In the genomic region with DNA sequence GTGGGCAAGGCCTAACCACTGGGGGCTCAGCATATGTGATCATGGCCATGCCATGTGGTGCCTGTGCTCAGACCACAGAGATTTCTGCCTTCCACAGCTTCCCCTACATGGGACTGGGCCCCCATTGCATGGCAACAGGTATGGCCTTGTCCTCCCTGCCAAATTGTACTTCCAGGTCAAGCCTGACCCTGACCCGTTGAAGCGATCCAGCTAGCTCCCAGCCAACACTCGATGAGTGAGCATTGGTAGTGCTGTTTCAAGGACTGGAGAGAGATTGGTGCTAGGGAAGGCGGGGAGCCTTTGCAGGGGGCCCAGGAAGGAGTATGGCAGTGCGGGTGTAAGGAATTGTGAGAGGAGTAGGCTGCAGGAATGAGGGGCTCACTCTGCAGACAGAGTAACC, we compare ENCODE assay signal across 19 mouse cellular contexts.
"Had no signal": no experiment of that assay in that cellular context is flagged by ENCODE, and none has a peak within 500 bp of the region (broad histone marks: within the 10 kb centered on the region; RNA-seq: fewer than 3 reads in every experiment).

No protein-coding gene starts in this region.

- H3K9me3 ChIP-seq: limb, embryonic 10.5 days; limb, embryonic 13.5 days; neural tube, embryonic 12.5 days; neural tube, embryonic 15.5 days had no signal

- H3K4me1 ChIP-seq: neural tube, embryonic 12.5 days; neural tube, embryonic 15.5 days had no signal

- DNase-seq: kidney, adult 9 months; kidney, postnatal 25 days; layer of hippocampus, adult 9-11 months; lung, adult 2 months; lung, postnatal 14 days; lung, postnatal 4 days; midbrain, embryonic 14.5 days; retina, postnatal 1 day; thymus, adult 18-20 months; thymus, postnatal 36 days had no signal

- H3K4me2 ChIP-seq: limb, embryonic 13.5 days; liver, embryonic 11.5 days; midbrain, embryonic 11.5 days; neural tube, embryonic 12.5 days; neural tube, embryonic 15.5 days had no signal

- H3K9ac ChIP-seq: limb, embryonic 13.5 days; liver, embryonic 14.5 days; neural tube, embryonic 12.5 days; neural tube, embryonic 15.5 days had no signal

- H3K4me3 ChIP-seq: layer of hippocampus, adult 2 months; limb, embryonic 10.5 days; limb, embryonic 13.5 days; neural tube, embryonic 12.5 days; neural tube, embryonic 15.5 days had no signal

- H3K27me3 ChIP-seq: limb, embryonic 13.5 days; neural tube, embryonic 12.5 days; neural tube, embryonic 15.5 days had no signal

- H3K27ac ChIP-seq: kidney, postnatal 0 days; layer of hippocampus, adult 2 months; limb, embryonic 10.5 days; limb, embryonic 13.5 days; liver, embryonic 14.5 days; neural tube, embryonic 12.5 days; neural tube, embryonic 15.5 days had no signal
